Mouse (Mus musculus): ENCODE measurements around the gene Gm27027.

Gm27027 gene

DNA sequence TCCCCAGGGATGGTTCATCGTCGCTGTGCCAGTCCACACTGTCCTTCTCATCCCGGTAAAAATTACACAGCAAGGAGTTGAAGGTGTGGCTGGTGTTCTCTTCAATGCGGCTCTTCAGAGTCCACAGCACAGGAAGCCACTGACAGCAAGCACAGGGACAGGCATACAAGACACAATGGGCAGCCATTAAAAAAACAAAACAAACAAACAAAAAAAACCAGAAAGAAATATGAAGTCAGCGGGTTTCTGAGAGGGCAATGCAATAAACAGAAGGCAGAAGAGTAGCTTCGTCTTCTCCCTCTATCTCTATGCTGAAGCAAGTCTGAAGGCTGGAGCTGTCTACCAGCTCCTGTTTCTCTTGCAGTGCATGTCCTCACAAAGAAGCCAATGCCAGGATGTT lies at the start of gene Gm27027:
Gene Gm27027 (minus strand): TSS at position 101 of the 400 bp plus-strand sequence.
- no peak for DNase-seq (ENCODE audit: low read depth, low spot score)

DNA sequence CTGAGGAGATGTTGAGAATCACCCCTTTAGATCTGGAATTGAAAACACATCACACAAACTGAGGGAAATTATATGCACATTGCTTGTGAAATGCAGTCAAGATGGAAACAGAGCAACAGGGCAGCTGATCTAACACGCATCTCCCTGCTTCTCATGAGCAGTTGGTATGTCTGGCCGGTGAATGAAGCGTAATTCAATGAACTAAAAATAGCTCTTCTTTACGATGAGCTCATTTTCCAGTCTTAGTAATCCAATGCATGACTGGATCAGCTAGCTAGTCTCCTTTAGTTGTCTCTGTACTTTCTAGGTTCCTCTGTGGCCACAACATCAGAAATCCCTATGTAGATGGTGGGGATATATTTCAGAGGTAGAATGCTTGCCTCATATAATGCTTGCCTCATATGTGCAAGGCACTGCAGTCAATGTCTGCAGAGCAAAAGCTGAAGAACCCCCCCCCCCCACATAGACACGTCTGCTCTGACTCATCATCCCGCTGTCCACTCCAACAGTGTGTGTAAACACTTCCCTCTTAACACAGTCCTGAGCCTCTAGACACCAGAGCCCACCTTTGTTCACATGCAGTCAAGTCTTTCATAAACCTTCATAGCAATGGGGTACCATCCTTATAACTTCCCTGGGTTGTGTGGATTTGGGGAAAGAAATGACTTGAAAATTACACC lies 49.4 kb upstream of the Gm27027 start:
- no peak for DNase-seq (ENCODE audit: low read depth, low spot score)

DNA sequence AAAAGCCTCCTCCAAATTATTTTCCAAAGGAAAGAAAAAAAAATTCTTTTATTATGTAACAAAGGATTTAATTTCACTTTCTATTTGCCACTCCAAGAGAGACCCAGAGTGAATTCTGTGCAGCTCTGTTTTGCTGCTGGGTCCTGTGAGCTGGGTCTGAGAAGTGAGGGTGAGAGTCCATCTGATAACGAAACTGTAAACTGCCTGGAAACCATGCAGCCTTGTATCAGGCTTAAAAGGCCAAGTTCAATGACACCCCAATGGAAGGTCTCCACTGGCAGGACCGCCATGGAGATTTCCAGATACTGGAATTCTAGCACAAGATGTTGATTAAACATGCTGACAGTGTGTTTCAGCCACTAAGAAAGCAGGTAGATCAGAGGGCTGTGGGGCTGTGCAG lies 48.0 kb upstream of the Gm27027 start:
- DNase-seq (ENCODE audit: low read depth, low spot score): no peak

DNA sequence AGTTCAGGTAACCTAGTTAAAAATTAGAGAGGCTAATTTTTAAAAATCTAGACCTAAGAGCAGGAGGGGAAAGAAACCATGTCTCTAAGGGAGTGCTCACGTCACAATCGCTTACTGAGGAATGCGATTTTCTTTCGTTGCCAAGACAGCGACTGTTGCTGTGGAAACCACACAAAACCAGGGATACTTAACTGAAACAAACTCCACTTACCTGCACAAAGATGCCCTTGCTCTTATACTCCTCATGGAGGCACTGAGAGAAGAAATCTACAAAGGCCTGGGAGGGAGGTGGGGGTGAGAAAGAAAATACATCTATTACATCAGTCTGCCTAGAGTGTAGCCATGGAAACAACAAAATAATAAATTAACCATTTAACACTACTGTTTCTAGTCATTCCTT lies 47.5 kb upstream of the Gm27027 start:
- DNase-seq (ENCODE audit: low read depth, low spot score): peak; percentile 52

DNA sequence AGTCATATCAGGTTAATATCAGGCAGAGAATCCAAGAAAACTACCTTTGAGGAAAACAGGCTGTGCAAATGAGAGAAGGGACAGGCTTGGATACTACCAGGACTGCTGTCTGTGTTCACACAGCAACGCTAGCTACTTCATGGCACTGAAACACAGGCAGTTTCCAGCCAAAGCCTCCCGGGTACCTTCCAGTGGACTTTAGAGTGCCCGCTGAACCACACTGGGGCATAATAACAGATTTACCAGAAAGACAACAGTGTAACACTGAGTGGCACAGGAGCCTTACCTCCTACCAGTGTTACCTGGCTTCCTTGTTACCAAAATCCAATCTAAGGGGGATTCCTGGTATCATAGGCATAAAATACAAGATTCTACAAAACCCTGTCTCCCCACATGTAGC lies 46.3 kb upstream of the Gm27027 start:
- no peak for DNase-seq (ENCODE audit: low read depth, low spot score)

DNA sequence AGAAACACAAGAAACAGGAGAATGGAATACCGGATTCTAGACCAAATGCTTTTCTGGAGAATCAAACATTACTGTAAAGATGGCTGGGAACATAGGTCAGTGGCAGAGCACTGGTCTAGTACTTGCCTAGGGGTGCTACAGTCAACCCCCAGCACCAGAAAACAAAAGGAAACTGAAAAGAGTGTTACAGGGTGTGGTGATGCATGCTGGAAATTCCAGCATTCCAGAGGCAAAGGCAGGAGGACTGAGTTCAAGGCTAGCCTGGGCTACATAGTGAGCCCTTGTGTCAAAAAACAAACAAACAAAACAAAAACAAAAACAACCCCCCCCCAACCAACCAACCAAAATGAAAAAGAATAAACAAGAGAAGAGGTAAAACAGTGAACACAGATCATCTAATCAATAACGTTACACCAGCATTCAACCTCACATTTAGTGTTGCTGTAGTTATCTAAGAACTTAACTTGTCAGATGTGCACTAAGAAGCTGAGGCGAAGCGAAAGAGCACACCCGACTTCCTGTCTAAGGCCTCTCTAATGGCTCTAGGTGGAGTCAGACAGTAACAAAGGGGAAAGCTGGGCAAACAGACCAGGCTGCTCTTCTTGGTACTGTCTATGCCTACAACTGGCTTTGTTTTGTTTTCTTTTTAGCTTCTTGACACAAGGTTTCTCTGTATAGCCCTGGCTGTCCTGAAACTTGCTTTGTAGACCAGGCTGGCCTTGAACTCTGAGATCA lies 44.4 kb upstream of the Gm27027 start:
- no peak for DNase-seq (ENCODE audit: low read depth, low spot score)

DNA sequence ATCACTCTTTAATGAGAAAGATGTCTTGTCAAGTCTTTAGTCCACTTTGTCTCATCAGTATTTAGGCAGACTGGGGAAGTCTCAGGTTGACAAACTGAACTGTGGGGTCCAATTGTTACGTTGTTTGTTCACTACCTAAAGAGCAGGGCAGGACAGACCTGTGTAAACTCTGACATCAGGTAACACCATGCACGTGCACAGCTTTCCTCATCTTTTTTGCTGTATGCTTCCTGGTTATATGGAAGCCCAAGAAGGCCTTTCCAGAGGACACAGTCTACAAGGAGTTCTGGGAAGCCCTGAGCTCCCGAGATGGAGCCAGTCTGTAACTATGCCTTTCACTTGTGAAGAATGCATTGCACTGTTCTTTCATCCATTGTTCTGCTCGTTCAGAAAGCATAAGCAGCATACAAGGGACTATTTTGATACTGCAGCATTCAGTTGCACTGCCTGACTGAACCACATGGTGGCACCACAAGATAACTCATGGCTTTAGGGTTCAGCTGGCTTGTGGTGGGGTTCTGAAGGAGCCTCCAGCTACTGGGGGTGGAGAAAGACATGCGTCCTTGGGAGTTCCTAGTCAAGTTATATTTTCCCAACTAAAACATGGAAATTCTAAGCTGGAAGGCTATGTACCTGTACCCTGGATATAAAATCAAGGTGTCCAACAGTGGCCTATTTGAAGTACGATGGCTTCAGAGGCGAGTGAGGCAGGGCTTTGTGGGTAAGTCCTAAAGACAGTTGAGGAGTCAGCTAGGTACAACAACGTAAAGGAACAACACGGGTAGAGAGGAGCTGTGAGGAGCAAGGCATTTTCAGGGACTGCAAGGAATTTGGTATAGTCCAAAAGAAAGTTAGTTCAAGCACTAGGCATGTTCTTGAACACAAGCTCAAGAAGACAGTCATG lies 39.5 kb upstream of the Gm27027 start:
- peak; percentile 61 for DNase-seq (ENCODE audit: low read depth, low spot score)

DNA sequence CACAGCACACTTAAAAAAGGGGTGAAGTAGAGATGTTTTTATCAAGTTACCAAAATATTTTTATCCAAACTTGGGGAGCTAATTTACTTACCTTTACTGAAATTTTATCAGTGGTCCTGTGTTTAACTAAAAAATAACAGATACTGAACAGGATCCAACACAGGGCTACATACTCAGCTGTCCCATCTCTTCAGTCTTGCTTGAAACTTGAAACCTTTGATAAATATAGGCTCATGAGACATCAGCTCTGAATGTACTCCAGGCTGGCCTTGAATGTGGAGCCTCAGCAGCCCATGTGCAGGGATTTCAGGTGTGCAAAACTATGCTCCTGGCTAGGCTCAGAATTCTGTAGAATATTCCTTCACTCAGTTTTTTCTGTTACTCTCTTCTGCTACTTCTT lies 34.4 kb upstream of the Gm27027 start:
- DNase-seq (ENCODE audit: low read depth, low spot score): no peak

DNA sequence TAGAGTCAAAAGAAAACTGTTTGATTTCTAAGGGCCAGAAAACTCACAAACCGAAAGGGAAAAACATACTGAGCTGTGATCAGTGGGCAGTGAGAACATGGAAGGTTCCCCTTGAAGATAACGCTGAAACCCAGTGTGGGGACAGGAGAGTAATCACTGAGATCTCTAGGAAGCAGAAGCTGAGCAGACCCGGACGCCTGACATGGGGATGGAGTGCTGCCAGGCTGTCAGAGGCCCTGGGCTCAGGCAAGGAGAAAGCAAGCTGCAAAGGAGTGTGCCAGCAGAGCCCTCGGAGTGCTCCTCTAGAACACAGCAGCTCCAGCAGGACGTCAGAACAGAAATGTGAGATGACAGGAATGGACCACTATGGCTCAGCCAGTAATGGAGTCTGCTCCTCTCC lies 28.5 kb upstream of the Gm27027 start:
- no peak for DNase-seq (ENCODE audit: low read depth, low spot score)

DNA sequence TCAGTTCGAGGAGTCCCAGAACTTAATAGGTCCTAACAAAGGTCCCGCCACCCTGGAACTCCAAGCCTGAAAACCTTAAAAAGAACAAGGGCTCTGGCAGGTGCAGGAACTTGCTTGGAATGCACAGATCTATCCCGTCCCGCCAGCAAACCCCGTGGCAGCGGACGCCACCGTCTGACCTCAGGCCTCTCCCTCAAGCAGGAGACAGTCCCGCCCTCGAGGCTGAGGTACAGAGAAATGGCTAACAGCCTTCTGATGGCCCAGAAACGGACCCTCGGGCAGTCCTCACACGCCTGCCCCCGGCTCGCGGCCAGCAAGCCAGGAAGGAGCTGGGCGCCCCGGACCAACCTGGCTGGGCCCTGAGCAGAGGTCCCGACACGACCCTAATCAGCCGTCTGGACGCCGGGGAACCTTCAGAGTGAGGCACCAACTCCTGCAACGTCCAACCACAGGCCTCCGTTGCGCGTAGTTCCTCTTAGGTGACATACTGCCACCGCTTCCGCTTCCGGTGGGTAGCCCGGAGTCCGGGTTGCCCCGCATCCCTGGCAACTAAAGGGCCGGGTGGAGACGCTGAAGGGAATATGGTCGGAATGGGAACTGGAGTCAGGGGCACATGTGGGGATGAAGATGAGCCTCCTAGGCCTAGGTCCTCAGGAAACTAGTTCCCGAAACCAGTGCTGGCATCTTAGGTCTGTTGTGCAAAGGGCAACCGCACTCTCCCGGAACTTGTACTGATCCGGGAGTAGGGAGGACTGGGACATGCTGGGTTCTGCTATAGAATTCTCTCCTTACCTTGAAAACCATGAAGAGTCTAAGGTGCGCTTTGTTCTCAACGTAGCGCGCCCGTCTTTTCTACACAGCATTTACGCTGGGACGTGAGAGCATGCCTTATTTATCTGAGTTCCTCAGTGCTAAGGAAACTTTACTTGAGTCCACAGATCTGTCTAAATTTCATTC lies 14.5 kb upstream of the Gm27027 start, which contains the start of gene Alkbh3:
Gene Alkbh3 (minus strand): TSS at position 473 of the 957 bp plus-strand sequence.
- peak; percentile 82 for DNase-seq (ENCODE audit: low read depth, low spot score)

DNA sequence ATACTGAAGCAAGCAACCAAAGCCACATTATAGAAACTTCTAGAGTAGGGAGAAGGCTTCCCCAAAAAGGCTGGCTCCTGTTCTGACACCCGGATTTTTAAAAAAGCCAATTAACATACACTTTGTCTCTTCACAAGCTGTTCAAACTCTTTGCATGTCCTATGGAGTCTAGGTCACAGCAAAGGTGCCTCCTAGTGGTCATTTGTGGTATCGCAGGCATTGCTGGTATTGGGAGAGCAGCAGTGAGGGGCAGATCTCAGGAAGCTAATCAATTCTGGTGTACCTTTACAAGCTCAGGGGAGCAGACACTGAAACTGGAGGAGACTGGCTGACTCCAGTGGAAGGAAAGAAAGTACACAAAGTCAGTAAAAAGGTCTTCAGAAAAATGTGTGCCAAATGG lies 6.2 kb upstream of the Gm27027 start:
- peak; percentile 60 for DNase-seq (ENCODE audit: low read depth, low spot score)

DNA sequence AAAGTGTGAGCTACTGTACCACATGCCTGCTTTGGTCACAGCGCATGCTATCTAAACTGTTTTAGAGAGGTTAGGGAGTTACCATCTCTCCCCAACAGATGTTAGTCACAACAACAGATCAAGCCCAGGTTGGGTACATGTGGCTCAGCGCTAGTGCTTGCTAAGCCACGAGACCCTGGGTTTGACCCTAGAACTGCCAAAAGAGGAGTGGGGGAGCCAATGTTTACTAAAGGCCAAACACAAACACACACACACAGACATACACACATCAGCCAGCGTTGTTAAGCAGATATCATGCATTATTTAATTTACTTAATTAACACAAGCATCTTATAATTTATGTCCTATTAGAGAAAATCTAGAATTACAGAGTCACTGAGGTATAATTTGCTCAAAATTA lies 5.8 kb upstream of the Gm27027 start:
- no peak for DNase-seq (ENCODE audit: low read depth, low spot score)

DNA sequence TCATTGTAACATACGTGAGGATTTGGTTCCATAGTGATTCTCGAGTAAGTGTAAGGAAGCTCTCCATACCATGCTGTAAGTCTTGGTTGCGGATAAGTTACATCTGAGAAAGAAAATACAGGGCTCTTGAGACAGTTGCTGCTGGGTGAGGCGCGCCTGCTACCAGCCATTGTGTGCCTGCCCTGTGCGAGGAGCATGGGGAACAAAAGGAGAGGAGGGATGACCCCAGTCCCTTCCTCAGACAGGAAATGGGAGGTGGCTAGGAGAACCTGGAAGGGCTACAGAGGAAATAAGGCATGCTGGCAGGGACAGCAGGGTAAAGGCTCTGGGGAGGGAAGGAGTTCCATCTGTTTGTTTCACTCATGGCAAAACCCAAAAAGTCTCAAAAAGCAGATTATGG lies 5.3 kb upstream of the Gm27027 start:
- no peak for DNase-seq (ENCODE audit: low read depth, low spot score)

DNA sequence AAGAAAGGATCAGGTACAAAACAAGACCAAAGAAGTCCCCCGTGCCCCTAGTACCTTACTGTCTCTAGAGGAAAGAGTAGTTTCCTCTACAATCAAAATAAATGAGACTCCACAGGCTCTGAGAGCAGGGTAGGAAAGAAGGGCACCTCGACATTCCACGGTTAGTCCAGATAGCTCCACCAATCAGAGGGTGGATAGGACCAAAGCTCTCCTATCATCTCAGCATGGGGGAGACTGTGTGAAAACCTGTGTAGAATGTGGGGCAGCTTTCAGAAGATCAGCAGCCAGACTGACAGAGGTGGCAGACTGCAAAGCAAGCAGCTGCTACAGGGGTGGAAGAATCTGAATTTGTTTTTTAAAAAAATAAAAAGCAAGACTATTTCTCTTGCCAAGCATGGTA lies 3.3 kb downstream of the Gm27027 start:
- DNase-seq (ENCODE audit: low read depth, low spot score): no peak

DNA sequence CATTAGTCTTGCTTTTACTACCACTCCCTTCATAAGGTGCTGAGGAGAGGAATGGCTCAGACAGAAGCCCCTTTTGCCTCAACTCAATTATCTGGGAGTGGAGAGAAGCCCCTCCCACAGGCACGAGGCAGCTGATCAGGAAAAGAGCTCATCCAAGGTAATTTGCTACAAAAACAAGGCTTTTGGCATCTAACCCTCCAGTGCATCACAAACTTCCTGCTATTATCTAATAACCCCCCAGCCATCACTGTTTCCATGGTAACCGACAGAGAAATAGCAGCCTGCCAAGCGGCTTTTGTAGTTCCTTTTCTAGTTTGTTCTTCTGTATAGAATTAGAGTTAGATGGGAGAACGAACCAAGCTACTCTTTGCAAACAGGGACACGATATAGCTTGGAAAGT lies 3.9 kb downstream of the Gm27027 start:
- peak; percentile 70 for DNase-seq (ENCODE audit: low read depth, low spot score)

DNA sequence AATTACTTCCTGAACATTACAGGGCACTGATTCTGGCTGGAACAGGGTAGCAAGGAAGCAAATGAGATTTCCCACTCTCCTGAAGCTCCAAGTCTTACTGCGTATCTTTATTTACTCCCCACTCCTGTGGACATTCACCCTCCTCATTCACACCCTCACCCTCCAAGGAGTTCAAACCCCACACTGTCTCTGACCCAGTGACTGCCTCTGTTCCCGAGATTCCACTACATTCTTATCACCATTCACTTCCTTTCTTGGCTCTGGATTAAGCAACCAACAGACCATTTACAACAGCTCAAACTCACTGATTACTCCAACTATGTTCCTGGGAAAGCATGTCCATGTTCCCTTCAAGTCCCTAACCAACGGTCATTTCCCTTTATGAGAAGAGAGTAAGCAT lies 4.8 kb downstream of the Gm27027 start:
- no peak for DNase-seq (ENCODE audit: low read depth, low spot score)

DNA sequence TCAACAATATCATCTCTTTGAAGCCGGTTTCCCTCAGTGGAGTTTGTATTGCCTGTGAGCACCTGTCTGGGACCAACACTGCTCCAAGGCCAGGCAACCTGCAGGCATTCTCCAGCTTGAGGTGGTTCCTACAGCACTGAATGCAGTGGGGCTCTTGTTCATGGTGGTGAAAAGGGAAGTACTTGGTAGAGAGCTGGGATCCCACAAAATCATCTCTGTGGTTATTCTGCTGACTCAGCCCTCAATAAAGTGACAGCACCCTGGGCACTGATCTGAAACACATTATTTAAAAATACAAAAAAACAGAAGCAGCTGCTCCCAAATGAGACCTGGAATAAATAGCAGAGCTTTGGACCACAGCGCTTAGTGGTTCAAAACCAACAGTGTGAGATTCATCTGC lies 7.7 kb downstream of the Gm27027 start:
- DNase-seq (ENCODE audit: low read depth, low spot score): no peak

DNA sequence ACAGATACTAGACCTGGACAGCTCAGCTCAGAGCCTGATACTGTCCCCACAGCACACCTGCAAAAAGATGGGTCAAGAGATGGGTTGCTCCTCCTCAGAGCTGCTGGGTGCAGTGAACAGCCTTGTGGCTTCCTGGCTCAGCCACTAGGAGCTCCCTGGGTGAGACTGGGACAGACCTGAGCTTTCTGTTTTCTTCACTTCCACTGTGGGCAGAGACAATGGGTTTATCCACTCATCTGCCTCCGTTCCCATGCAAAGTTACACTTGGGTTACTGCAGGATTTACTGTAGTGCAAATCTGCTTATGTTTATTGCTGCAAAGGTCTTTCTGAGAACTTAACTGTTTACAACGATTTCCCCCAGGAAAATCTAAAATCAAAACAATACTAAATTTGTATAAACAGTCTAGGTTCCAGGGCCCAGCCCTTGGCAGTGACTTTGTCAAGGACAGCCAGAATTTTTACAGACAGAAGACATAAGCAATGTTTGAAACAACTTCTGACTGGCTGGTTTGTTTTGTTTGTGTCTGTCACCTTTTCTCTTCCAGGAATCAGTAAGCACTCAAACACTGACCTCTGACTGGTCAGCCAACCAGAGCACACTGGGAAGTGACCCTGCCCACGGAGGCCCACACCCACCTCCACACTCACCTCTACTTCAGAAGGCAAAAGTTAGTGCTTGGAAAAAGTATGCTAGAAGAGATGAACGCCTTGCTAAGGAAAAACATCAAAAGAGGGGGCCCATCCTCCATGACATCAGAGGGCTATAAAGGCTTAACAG lies 13.5 kb downstream of the Gm27027 start:
- DNase-seq (ENCODE audit: low read depth, low spot score): no peak

DNA sequence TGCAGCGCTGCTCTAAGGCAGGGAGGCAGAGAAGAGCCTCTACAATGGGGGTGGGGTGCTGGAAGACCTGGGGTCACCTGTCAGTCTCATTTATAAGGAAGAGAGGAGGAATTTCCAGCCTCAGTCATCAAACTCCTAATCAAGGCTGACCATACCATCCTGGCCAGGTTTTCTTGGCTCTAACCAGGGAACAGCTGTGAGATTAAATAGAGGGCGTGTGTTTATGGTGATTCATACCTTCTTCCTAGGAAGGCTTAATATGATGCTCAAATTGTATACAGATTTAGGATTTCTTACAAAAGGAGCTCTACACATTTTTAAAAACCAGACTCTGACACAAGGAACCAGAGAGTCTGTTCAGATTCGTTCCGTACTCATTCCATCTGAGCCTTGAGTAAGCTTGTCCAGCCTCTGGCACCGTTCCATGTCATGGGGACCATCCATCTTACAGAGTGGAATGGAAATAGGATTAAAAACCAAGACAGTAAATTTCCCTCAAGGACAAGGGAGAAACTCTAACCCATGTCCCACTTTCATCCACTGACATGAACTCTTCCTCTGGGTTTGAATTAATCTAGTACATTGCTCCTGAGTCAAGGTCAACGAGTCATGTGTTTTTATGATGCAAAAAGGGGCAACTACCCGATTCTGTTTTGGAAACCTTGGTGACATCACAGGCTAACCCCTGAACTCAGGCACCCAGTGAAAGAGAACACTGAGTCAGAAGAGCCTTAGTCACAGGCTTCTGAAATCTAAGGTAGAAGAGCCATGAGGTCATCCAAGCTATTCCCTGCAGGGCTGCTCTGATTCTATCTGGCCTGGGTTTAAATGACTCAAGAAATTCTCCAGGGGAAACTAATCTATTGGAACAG lies 16.7 kb downstream of the Gm27027 start:
- no peak for DNase-seq (ENCODE audit: low read depth, low spot score)

Data from brain, embryonic 18.5 days (tissue).